Mouse (Mus musculus) central nervous system, embryonic 18 days (tissue): ENCODE results near the gene Fam69a. TPM values are rescaled to one million over a fixed set of nuclear protein-coding genes. Genes with fewer than 3 reads are reported as not detected.

Experiments used
- polyA plus RNA-seq: library from polyadenylated mRNA; depleted of rRNA; stranded (reverse); fragments of >200 nt; gene quantifications from 2 replicates; pipeline ENCODE4 v1.2.3, GENCODE M21; 2012; rRNA removed

Gene Fam69a
- 21.7 and 25.2 TPM in 2 replicates for polyA plus RNA-seq

GRCm38 (mm10) chr5:107986967-107987834, at the start of gene Fam69a:
Gene Fam69a (minus strand): TSS chr5:107987085.

GRCm38 (mm10) chr5:107900206-107901013, 86.5 kb downstream of the Fam69a start, which contains the start of gene Rpl5:
Gene Rpl5 (plus strand): TSS chr5:107900502.

GRCm38 (mm10) chr5:107874561-107875260, 112.2 kb downstream of the Fam69a start, which contains the start of gene Evi5:
Gene Evi5 (minus strand): TSS chr5:107875107.

Other genes starting within 250 kb of the Fam69a start
- not detected in 2 replicates for gene Ube2d2b, start 157.0 kb downstream of the Fam69a start, polyA plus RNA-seq
- 45.8 and 50.5 TPM in 2 replicates for gene Evi5, start 112.0 kb downstream of the Fam69a start, polyA plus RNA-seq
- gene Rpl5, start 86.6 kb downstream of the Fam69a start, polyA plus RNA-seq = 180 and 194 TPM in 2 replicates
- 66.7 and 67.7 TPM in 2 replicates for gene Mtf2, start 78.6 kb upstream of the Fam69a start, polyA plus RNA-seq
- 13.2 and 13.3 TPM in 2 replicates for gene Tmed5, start 145.5 kb upstream of the Fam69a start, polyA plus RNA-seq
- gene Ccdc18, start 145.8 kb upstream of the Fam69a start, polyA plus RNA-seq = 0.71 and 0.82 TPM in 2 replicates